Mouse (Mus musculus) frontal cortex, adult (tissue): ENCODE results near the gene Chchd3.

ENCODE experiments used
- ATAC-seq: cut with Nextera tagmentation; 2 replicates; pipeline ENCODE4 v1.9.2; 2017; ENCODE audit warnings: mild to moderate bottlenecking, moderate library complexity, mixed read lengths; ENCODE audit not compliant: low TSS enrichment

Gene Chchd3

DNA sequence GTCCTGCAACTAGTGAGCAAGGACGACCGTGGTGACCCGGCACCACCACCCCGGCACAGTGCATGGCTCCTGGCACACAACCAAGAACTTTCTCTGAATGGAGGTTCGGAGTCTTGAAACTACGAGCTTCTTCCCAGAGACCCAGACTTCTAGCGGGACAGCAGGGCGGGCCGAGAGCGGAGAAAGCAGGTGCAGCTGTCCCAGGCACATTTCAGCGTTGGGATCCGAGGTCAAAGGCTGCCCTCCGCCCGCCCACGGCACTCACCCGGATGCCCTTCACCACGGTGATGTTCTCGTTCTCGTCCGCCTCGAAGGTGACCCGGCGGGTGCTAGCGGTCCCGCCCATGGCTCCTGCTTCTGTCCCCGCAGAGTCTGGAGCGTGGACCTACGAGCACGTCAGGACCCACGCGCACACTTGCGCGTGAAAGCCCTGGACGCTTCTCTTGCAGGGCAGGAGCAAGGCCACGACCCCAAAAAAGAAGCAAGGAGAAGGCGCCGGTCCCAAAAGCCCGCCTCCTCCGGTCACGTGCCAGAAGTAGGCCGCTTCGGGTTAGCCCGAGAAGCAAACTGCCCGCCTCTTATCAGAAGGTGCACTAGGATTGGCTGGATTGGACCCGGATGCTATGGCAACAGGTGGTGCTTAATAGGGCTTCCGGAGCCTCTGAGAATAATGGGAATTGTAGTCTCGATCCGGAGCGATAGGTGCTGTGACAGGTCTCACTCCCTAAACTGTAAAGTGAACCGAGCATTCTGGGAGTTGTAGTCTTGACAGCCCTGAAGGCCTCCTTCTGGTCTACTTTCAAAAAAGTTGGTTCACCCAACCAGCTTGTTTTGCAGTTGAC, at the start of gene Chchd3:
Chchd3 (minus strand) TSS at position 526 of the 842 bp plus-strand sequence.
- peak; percentile 99 for ATAC-seq

- ATAC-seq = peak; percentile 99
Measured at GRCm38 (mm10) chr6:33104661-33105060, 44.6 kb upstream of the Chchd3 start.

DNA sequence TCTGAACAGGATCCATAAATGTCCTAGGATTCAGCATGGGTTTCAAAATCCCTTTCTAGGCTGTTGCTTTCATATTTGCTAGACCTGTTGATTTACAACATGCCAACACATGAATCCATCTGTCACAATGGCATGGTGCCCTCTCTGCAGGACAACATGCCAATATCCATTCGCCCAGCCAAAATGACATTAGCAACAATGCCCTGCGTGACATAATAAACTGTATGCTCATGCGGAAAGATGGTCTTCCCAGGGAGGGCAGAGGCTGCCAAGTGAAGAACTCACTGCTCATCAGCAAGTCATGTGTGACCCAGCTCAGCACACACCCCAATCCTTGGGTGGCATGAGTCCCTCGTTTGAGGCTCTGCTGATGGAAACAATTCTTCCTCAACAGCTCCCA, 38.8 kb upstream of the Chchd3 start:
- ATAC-seq = no peak

- no peak for ATAC-seq
Measured at GRCm38 (mm10) chr6:33094671-33095233, 34.7 kb upstream of the Chchd3 start.

- no peak for ATAC-seq
Measured at GRCm38 (mm10) chr6:33080186-33080585, 20.1 kb upstream of the Chchd3 start.

DNA sequence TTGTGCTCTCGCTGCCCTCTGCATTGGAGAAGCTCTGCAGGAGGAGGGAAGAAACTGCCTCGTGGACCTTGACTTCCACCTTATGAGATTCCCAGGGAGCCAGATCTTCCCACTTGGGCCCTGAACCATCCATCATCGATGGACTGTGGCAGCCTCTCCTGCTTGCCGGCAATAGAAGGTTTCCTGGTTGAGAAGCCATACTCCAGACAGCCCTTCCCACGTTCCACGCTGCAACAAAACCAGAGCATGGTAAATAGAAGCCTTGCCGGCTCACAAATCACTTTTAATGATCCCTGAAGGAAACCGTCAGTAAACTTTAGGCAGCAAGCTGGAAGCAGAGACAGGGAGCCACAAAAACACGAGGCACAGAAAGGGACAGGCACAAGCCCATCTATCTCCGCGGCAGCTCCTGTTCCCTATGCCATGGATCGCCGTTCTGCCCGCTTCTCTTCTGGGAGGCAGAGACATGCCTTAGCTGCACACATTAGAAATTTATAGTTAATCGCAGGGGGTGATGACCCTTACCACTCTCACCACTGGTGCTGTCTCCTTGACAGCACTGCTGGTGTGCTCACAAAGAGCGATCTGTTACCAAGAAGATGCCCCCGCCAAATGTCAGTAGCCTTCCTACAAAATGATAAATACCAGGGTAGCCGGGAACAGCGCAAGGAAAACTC, 18.3 kb upstream of the Chchd3 start:
- no peak for ATAC-seq

DNA sequence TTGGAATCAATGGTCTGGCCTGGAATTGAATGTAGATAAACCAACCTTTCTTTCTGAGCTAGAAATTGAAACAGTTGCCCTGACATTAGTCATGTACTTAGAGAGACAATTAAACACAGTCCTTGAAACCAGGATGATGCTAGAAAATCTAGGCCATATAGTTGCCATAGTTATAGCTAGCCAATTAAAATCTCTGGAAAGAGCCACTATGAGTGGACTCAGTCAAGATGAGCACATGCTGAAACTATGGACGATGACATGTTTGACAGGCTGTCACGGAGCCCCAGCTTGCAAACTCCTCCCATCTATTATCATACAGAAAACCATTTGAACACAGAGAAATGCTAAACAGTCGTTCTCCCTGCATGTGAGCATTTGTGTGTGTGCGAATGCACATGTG, 6.4 kb upstream of the Chchd3 start:
- ATAC-seq = peak; percentile 64

- no peak for ATAC-seq
Measured at GRCm38 (mm10) chr6:33059276-33059675, 784 bp downstream of the Chchd3 start.

- ATAC-seq = no peak
Measured at GRCm38 (mm10) chr6:33056392-33056791, 3.7 kb downstream of the Chchd3 start.

GRCm38 (mm10) chr6:33055663-33056062, 4.4 kb downstream of the Chchd3 start:
- ATAC-seq = peak; percentile 9; the same call in 1 of the 2 replicates

- ATAC-seq = no peak
Measured at GRCm38 (mm10) chr6:33054946-33055345, 5.1 kb downstream of the Chchd3 start.

DNA sequence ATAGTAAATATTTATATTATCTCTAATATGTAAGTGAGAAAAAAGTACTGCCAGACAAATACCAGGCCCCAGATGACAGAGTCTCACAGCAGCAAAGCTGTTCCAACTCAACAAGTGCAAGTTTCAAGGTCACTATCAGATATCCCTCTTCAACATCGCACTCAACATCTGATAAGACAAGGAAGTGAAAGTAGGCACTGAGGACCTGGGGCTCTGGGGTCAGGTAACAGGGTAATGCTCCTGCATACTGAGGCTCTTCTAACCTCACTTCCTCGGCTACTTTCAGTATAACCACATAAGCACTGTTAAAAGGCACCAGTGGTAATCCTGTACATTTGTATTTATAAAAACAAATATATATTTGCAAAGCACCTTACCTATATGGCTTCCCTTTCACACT, 8.4 kb downstream of the Chchd3 start:
- ATAC-seq = no peak

GRCm38 (mm10) chr6:33049705-33050420, 10.2 kb downstream of the Chchd3 start:
- no peak for ATAC-seq

DNA sequence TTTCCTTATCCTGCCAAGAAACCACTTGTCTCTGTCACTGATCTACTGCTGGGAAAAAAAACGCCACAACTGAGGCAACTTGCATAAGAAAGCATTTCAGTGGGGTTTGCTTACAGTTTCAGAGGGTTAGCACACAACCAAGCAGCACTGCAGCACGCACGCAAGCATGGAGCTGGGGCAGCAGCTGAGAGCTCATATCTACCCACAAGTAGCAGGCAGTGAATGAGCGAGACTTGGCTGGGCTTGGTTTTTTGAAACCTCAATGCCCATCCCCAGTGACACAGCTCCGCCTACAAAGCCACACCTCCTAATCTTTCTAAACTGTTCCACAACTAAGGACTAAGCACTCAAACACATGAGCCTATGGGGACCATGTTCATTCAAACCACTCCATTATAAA, 16.6 kb downstream of the Chchd3 start:
- ATAC-seq = no peak

GRCm38 (mm10) chr6:33042880-33043279, 17.2 kb downstream of the Chchd3 start:
- ATAC-seq = 0 out of 2 replicates have a peak, but pooled peaks have one; percentile 29

- ATAC-seq = no peak
Measured at GRCm38 (mm10) chr6:33041978-33042377, 18.1 kb downstream of the Chchd3 start.

DNA sequence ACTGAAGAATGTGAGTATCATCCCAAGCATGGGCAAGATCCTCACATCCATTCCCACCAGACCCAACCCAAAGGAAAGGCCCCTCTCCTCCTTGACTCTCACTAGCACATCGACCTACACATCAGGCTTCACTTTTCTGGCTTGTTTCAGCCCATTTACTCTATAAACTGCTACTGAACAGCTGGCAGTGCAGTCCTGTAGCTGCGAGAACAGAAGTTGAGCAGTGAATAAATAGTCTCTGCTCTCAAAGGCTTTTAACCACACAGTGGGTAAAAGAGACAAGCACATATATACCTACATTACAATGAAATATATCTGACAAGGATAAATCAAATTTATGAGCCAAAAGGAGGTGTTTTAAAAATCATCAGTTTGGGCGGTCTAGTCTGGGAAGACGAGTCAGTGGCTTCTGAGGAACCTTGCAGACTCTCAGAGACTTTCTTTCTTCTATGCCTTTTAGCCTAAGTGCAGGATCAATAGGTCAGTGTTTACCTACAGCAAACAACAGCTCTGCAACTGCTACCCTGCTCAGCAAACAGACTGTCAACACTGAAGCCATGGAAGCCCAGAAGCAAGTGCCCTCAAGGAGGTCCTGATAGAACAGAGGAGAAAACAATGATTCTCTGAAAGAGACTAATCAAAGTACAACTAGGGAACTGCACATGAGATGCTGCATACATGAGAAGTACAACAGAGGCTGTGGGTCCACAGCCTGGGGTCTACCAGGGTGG, 19.5 kb downstream of the Chchd3 start:
- peak; percentile 58 for ATAC-seq

DNA sequence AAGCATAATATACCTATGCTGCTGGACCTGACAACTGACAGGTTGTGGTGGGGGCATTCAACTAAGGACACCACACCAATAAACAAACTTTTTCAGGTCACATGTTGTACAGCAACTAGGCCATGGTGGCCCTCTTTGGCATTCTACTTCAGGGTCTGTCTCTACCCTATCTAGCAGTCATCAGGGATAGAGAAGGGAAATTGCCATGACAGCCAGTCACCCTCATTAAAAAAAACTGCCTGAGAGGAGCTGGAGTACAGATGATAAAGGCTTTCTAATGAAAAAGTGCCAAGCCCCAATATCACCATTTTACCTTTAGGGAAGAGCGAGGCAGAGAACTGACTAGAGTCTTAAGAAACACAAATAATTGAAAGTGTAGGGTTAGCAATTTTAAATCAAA, 27.5 kb downstream of the Chchd3 start:
- no peak for ATAC-seq

DNA sequence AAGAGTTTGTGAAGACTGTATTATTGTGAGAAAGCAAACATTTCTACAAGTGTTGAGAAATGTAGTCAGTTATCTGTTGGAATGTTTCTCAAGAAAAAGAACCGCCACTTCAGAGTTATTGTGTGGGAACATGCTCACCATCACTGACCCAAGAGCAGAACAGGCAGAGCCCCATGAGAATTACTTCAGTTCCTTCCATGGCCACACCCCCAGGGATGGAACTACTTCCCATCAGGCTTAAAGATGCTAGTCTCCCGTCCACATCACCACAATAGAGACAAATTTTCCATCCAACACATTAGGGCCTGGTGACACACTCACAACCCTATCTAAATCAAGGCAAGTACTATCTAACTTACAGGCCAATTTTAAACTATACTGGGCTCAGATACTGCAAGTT, 28.4 kb downstream of the Chchd3 start:
- no peak for ATAC-seq

DNA sequence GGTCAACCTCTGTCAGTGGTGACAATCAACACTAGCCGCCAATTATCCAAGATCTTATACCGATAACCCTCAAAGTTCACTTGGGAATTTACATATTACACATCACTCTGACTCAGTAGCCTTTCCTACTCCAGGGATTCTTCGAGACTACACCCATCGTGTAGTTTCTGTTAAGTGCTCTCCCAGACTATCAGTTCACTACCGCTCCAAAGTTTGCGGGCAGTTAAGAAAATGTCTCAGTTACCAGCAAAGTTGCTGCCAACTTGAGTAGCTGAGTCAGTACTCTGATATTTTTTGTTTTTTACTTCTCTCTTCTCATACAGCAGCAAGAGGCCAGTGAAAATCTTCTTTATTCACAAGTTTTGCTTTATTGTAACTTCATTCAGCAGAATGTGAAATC, 31.8 kb downstream of the Chchd3 start:
- no peak for ATAC-seq

DNA sequence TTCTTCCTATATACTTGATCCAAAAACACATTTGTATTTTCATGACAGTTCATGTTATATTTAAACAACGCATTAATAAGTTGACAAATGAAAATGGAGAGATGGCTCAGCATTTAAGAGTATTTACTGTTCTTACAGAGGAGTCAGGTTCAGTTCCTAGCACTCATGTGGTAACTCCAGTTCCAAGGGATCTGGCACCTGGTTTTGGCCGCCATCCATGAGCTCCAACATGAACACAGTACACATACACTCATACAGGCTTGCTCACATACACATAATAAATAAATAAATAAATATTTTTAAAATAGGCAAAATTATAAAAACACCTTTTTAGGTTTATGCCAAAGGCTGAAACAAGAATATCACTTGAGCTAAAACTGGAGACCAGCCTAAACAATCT, 35.0 kb downstream of the Chchd3 start:
- no peak for ATAC-seq
